Mouse (Mus musculus): ENCODE results near the gene 1600002K03Rik.

DNA sequence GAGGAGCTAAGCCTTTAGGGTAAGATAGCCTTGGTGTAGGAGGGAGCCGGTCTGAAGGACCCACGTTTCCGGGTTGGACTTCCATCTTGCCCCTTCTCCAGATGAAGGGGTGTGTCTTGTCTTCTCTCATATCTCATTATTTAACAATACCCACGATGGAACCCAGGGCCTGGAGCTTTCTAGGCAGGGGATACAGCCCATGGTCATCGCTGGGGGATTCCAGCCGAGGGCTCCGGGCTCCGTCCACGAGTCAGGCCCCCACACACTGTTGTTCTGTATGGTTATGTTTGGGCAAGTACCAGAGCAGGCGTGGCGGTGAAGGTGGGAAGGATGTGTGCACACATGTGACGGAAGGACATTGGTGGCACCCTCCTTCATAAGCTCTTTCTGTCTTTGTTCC, 28.6 kb upstream of the 1600002K03Rik start:
- TF ChIP-seq CTCF (IDR thresholded peaks at IDR 0.05; ENCODE audit: borderline replicate concordance, insufficient read depth, low read depth, low read length) (no peak), POLR2A (IDR thresholded peaks at IDR 0.05; ENCODE audit: borderline replicate concordance, insufficient read depth, low read length) (no peak)

Data from cerebellum, adult 2 months (tissue).